Mouse (Mus musculus) heart, postnatal 0 days (tissue): ENCODE data around the gene Trmt112. TPM values are rescaled to one million over a fixed set of nuclear protein-coding genes. Genes with fewer than 3 reads are reported as not detected.

Experiments
- ATAC-seq: fragments of 200-750 bp; cut with Nextera tagmentation; 2 replicates; pipeline ENCODE4 v1.8.0; 2017; ENCODE audit warnings: low read depth, moderate number of reproducible peaks, moderate library complexity; ENCODE audit not compliant: insufficient read depth
- DNase-seq: peaks from one replicate; pipeline ENCODE4 v3.0.0-alpha.2; 2016; ENCODE audit warnings: low spot score
- H3K27ac ChIP-seq: fragments of 300-500 bp; sonication (generic); 2 replicates; pipeline ENCODE4 v1.5.1; 2014; ENCODE audit warnings: low read depth, mild to moderate bottlenecking
- H3K27me3 ChIP-seq: fragments of 300-500 bp; sonication (generic); 2 replicates; pipeline ENCODE4 v1.6.1; 2014; ENCODE audit warnings: low read length, mixed read lengths; ENCODE audit not compliant: control insufficient read depth, insufficient read depth
- H3K36me3 ChIP-seq: fragments of 300-500 bp; sonication (generic); replicated peaks from 2 replicates; pipeline ENCODE4 v1.6.1; 2014; ENCODE audit warnings: low read length, mixed read lengths; ENCODE audit not compliant: control insufficient read depth, insufficient read depth
- H3K4me1 ChIP-seq: fragments of 300-500 bp; sonication (generic); 2 replicates; pipeline ENCODE4 v1.6.1; 2014; ENCODE audit warnings: antibody characterized with exemption; ENCODE audit not compliant: control insufficient read depth, insufficient read depth
- H3K4me2 ChIP-seq: fragments of 300-500 bp; sonication (generic); 2 replicates; pipeline ENCODE4 v1.6.1; 2014; ENCODE audit warnings: low read depth, mild to moderate bottlenecking, low read length, moderate library complexity
- H3K4me3 ChIP-seq: fragments of 300-500 bp; sonication (generic); 2 replicates; pipeline ENCODE4 v1.5.1; 2014; ENCODE audit warnings: low read depth, low read length
- H3K9ac ChIP-seq: fragments of 300-500 bp; sonication (generic); replicated peaks from 2 replicates; pipeline ENCODE4 v1.6.1; 2014; ENCODE audit warnings: low read depth, low read length, mixed read lengths
- H3K9me3 ChIP-seq: fragments of 300-500 bp; sonication (generic); replicated peaks from 2 replicates; pipeline ENCODE4 v1.6.1; 2016; ENCODE audit warnings: low read length; ENCODE audit not compliant: control insufficient read depth
- CTCF ChIP-seq: IDR thresholded peaks from 2 replicates; pipeline ENCODE4 v1.5.1; 2016; ENCODE audit warnings: antibody characterized with exemption, control low read depth, low read depth
- EP300 ChIP-seq: IDR thresholded peaks from 2 replicates; pipeline ENCODE4 v1.6.1; 2016; ENCODE audit warnings: antibody characterized with exemption, low read depth
- WGBS: fragments of 180-500 bp; shearing (Covaris S2); extraction: QIAGEN DNeasy Blood & Tissue Kit; methylation state at CpG from one replicate; pipeline ENCODE4 v1.1.7; 2014; 5-methylcytosine and 5-hydroxymethylcytosine counted together
- polyA plus RNA-seq: library from polyadenylated mRNA; unstranded; fragments of >200 nt; fragmentation: Nextera tagmentation; extraction: Ambion mirVana; gene quantifications from 2 replicates; pipeline ENCODE4 v1.2.1, GENCODE M21; 2015
- total RNA-seq: library from RNA; depleted of rRNA; stranded (reverse); fragments of >200 nt; gene quantifications from 2 replicates; pipeline ENCODE4 v1.2.3, GENCODE M21; 2014; ENCODE audit warnings: low replicate concordance

The Trmt112 gene
- total and polyA plus RNA-seq, 2 experiments from 2014 or later = 57.6 to 61.9 TPM

- H3K4me1 ChIP-seq = peaks cover 19% of the 10 kb centered on the region
- peak; percentile 92 for DNase-seq
- peak; percentile 90 for ATAC-seq
- peak within 1 kb of the TSS; percentile 84 for H3K27ac ChIP-seq
- TF ChIP-seq EP300 (no peak), CTCF (no peak)
- under 1% methylated on average over 27 of the region's 27 CpGs for WGBS
- no peaks in the 10 kb centered on the region for H3K9me3 ChIP-seq
- H3K4me2 ChIP-seq = peak within 1 kb of the TSS; percentile 87
- peak within 1 kb of the TSS; percentile 72 for H3K4me3 ChIP-seq
- no peaks in the 10 kb centered on the region for H3K27me3 ChIP-seq
- H3K36me3 ChIP-seq = 0 out of 2 replicates have a peak, but pooled peaks cover 4% of the 10 kb centered on the region
- peak within 1 kb of the TSS; percentile 61 for H3K9ac ChIP-seq
Observed at GRCm38 (mm10) chr19:6942249-6942691, 32.8 kb downstream of the Trmt112 start, which contains the start of gene Gpr137. Gene Gpr137 (minus strand): TSS chr19:6942480.

GRCm38 (mm10) chr19:6942764-6943163 is 33.3 kb downstream of the Trmt112 start:
- H3K27ac ChIP-seq = peak overlapping the region; percentile 84
- 0 out of 2 replicates have a peak, but pooled peaks cover 4% of the 10 kb centered on the region for H3K36me3 ChIP-seq
- peak overlapping the region; percentile 61 for H3K9ac ChIP-seq
- TF ChIP-seq CTCF (no peak), EP300 (no peak)
- 26% methylated on average over 5 of the region's 5 CpGs for WGBS
- H3K27me3 ChIP-seq = no peaks in the 10 kb centered on the region
- H3K4me3 ChIP-seq = peak overlapping the region; percentile 72
- peaks cover 19% of the 10 kb centered on the region for H3K4me1 ChIP-seq
- no peaks in the 10 kb centered on the region for H3K9me3 ChIP-seq
- DNase-seq (no peak), ATAC-seq (no peak)
- peak overlapping the region; percentile 87 for H3K4me2 ChIP-seq

DNA sequence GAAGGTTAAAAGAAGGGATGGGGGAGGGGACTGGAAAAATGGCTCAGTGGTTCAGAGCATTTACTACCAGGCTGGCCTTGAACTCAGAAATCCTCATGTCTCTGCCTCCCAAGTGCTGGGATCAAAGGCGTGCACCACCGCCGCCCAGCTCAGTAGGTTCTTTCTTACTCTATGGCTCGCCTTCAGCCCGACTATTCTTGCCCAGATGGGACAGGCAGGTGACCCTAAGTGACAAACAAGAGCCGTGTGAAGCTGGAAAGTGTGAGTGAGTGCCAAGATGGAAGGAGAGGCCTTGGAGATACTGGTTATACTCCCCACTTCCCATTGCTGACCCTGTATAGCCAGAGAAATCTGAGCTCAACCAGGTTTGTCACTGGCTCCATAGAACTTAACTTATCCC is 34.2 kb downstream of the Trmt112 start:
- Histone ChIP-seq H3K9me3 (no peaks in the 10 kb centered on the region), H3K4me3 (no peak overlapping the region), H3K4me2 (no peak overlapping the region), H3K36me3 (0 out of 2 replicates have a peak, but pooled peaks cover 4% of the 10 kb centered on the region), H3K27me3 (no peaks in the 10 kb centered on the region), H3K9ac (no peak overlapping the region), H3K4me1 (peaks cover 19% of the 10 kb centered on the region), H3K27ac (no peak overlapping the region)
- DNase-seq (no peak), ATAC-seq (no peak)
- no peak for TF ChIP-seq EP300
- TF ChIP-seq CTCF = no peak
- WGBS = 90% methylated on average over 6 of the region's 6 CpGs

- TF ChIP-seq EP300 (no peak), CTCF (no peak)
- Histone ChIP-seq H3K9me3 (no peaks in the 10 kb centered on the region), H3K4me1 (peaks cover 12% of the 10 kb centered on the region), H3K36me3 (0 out of 2 replicates have a peak, but pooled peaks cover 4% of the 10 kb centered on the region), H3K4me3 (no peak overlapping the region), H3K27ac (no peak overlapping the region), H3K4me2 (no peak overlapping the region), H3K27me3 (no peaks in the 10 kb centered on the region), H3K9ac (no peak overlapping the region)
- WGBS = 53% methylated on average over 4 of the region's 4 CpGs
- no peak for DNase-seq
- no peak for ATAC-seq
Observed at GRCm38 (mm10) chr19:6947742-6948141, 38.2 kb downstream of the Trmt112 start.

DNA sequence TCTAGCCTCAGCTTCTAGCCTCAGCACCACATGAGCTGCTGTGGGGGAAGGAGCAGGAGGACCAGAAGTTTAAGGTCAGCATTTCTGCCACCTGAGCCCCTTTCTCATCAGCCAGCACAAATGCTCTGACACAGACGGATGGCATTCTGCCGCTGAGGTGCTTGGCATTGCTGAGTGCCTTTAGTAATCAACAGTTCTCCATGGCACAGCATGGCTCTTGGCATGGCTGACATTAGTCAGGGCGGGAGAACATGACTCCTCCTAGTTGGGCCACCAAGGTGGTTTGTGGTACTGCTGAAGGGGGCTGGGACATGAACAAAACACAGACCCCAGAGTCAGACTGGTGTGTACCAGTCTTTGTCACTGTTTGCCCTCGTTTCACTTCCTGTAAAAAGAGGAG is 38.7 kb downstream of the Trmt112 start:
- no peak overlapping the region for H3K4me3 ChIP-seq
- 83% methylated on average over 4 of the region's 4 CpGs for WGBS
- no peaks in the 10 kb centered on the region for H3K27me3 ChIP-seq
- no peak for TF ChIP-seq CTCF
- TF ChIP-seq EP300 = no peak
- ATAC-seq (no peak), DNase-seq (no peak)
- H3K36me3 ChIP-seq = 0 out of 2 replicates have a peak, but pooled peaks cover 4% of the 10 kb centered on the region
- H3K9me3 ChIP-seq = no peaks in the 10 kb centered on the region
- H3K27ac ChIP-seq = no peak overlapping the region
- no peak overlapping the region for H3K9ac ChIP-seq
- H3K4me2 ChIP-seq = no peak overlapping the region
- H3K4me1 ChIP-seq = peaks cover 12% of the 10 kb centered on the region

DNA sequence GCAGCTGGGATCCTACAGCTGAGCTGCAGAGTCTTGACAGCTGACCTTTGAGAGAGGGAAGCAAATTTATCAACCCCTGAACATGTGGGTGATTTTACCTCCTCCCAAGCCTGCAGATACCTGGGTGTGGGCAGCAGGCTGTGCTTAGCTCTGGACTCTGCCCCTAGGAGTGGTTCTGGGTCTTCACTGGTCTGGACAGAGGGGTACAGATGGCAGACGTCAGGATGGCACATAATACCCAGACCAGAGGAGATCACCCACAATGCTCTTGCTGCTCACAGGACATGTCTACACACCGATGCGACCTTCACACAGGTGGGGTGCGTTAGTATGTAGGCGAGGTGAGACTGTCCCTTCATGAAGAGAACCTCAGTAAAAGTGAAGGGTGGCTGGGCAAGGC is 40.0 kb downstream of the Trmt112 start:
- no peak for DNase-seq
- H3K27ac ChIP-seq = no peak overlapping the region
- no peak overlapping the region for H3K9ac ChIP-seq
- no peaks in the 10 kb centered on the region for H3K9me3 ChIP-seq
- 91% methylated on average over 5 of the region's 5 CpGs for WGBS
- no peak for TF ChIP-seq EP300
- TF ChIP-seq CTCF = no peak
- H3K27me3 ChIP-seq = no peaks in the 10 kb centered on the region
- no peak overlapping the region for H3K4me2 ChIP-seq
- ATAC-seq = no peak
- H3K36me3 ChIP-seq = 0 out of 2 replicates have a peak, but pooled peaks cover 4% of the 10 kb centered on the region
- peaks cover 22% of the 10 kb centered on the region for H3K4me1 ChIP-seq
- no peak overlapping the region for H3K4me3 ChIP-seq
